Mouse (Mus musculus): ENCODE measurements around the gene Hoxa5. TPM values are rescaled to one million over a fixed set of nuclear protein-coding genes. Genes with fewer than 3 reads are reported as not detected.

Gene Hoxa5
- total and polyA plus RNA-seq, 3 experiments, result 0.83 to 4.1 (median 1.5) TPM

GRCm38 (mm10) chr6:52252775-52253376 is 48.5 kb upstream of the Hoxa5 start:
- no peak overlapping the region for H3K27ac ChIP-seq (ENCODE audit: insufficient read depth, low read depth)
- H3K4me3 ChIP-seq (replicated peaks in 1 of 3; ENCODE audit: low read depth in 2 of 3, low read length in 2 of 3, poor library complexity in 1 of 3), result no peak overlapping the region
- H3K9ac ChIP-seq (ENCODE audit: insufficient read depth, low read depth), result no peak overlapping the region
- H3K27me3 ChIP-seq (replicated peaks), result no peaks in the 10 kb centered on the region
- DNase-seq (ENCODE audit: extremely low read depth), result no peak
- H3K36me3 ChIP-seq (replicated peaks in 1 of 2; ENCODE audit: control insufficient read depth in 1 of 2, insufficient read depth in 1 of 2, low read length in 1 of 2), result no peaks in the 10 kb centered on the region
- no peaks in the 10 kb centered on the region for H3K79me2 ChIP-seq (replicated peaks; ENCODE audit: control insufficient read depth, extremely low read depth, insufficient read depth, poor library complexity, severe bottlenecking)
- peaks cover 21% of the 10 kb centered on the region for H3K9me3 ChIP-seq (replicated peaks; ENCODE audit: low read length)
- H3K4me1 ChIP-seq (ENCODE audit: control insufficient read depth in 1 of 2, insufficient read depth in 2 of 2), result no peaks in the 10 kb centered on the region
- in situ Hi-C loops (cut with MboI; ENCODE audit: low pct_ligation_motif_present, low pct_unique_long_range_greater_than_20kb, low sequenced_read_pairs) (loop anchor here (25.0 kb wide), 1 partner anchor 659 kb away; no protein-coding TSS in a partner anchor), dilution Hi-C loops (cut with MboI; ENCODE audit: extremely low pct_ligation_motif_present, extremely low pct_unique_long_range_greater_than_20kb, low sequenced_read_pairs) (no loop called here)
- TF ChIP-seq MEF2A (IDR thresholded peaks at IDR 0.05; ENCODE audit: borderline replicate concordance, low read depth, low read length) (no peak), EP300 (IDR thresholded peaks at IDR 0.05; ENCODE audit: low read length) (no peak), NRF1 (IDR thresholded peaks at IDR 0.05; ENCODE audit: low read depth, low read length) (no peak), ZKSCAN1 (IDR thresholded peaks at IDR 0.05; ENCODE audit: borderline replicate concordance, low read depth, low read length) (no peak), SIN3A (IDR thresholded peaks at IDR 0.05; ENCODE audit: low read length) (no peak), ZNF384 (IDR thresholded peaks at IDR 0.05; ENCODE audit: low read depth, low read length) (no peak), MYC (IDR thresholded peaks at IDR 0.05; ENCODE audit: low read depth, low read length) (no peak), IRF4 (IDR thresholded peaks at IDR 0.05; ENCODE audit: low read depth, low read length) (no peak), MXI1 (IDR thresholded peaks at IDR 0.05; ENCODE audit: low read depth, low read length) (no peak), SMC3 (IDR thresholded peaks at IDR 0.05; ENCODE audit: low read depth, low read length) (no peak), USF2 (conservative IDR thresholded peaks at IDR 0.05; ENCODE audit: low read depth, low read length) (no peak), E2F4 (IDR thresholded peaks at IDR 0.05; ENCODE audit: insufficient replicate concordance, low read depth, low read length) (no peak), NELFE (IDR thresholded peaks at IDR 0.05; ENCODE audit: low read depth, low read length) (no peak), ZC3H11A (IDR thresholded peaks at IDR 0.05; ENCODE audit: low read depth, low read length) (no peak), UBTF (IDR thresholded peaks at IDR 0.05; ENCODE audit: low read depth, low read length) (no peak), CTCF (conservative IDR thresholded peaks at IDR 0.05 in 1 of 2, IDR thresholded peaks at IDR 0.05 in 1 of 2; ENCODE audit: low read depth in 2 of 2, low read length in 2 of 2) (no peak)
- no peak overlapping the region for H3K4me2 ChIP-seq (ENCODE audit: insufficient read depth, low read depth, poor library complexity, severe bottlenecking)

- Histone ChIP-seq H3K36me3 (replicated peaks in 1 of 2; ENCODE audit: control insufficient read depth in 1 of 2, insufficient read depth in 1 of 2, low read length in 1 of 2) (no peaks in the 10 kb centered on the region), H3K27me3 (replicated peaks) (no peaks in the 10 kb centered on the region), H3K9me3 (replicated peaks; ENCODE audit: low read length) (peaks cover 21% of the 10 kb centered on the region), H3K4me1 (ENCODE audit: control insufficient read depth in 1 of 2, insufficient read depth in 2 of 2) (no peaks in the 10 kb centered on the region), H3K4me3 (replicated peaks in 1 of 3; ENCODE audit: low read depth in 2 of 3, low read length in 2 of 3, poor library complexity in 1 of 3) (no peak overlapping the region), H3K4me2 (ENCODE audit: insufficient read depth, low read depth, poor library complexity, severe bottlenecking) (no peak overlapping the region), H3K27ac (ENCODE audit: insufficient read depth, low read depth) (no peak overlapping the region), H3K79me2 (replicated peaks; ENCODE audit: control insufficient read depth, extremely low read depth, insufficient read depth, poor library complexity, severe bottlenecking) (no peaks in the 10 kb centered on the region), H3K9ac (ENCODE audit: insufficient read depth, low read depth) (no peak overlapping the region)
- in situ Hi-C loops (cut with MboI; ENCODE audit: low pct_ligation_motif_present, low pct_unique_long_range_greater_than_20kb, low sequenced_read_pairs), result loop anchor here (25.0 kb wide), 1 partner anchor 660 kb away; no protein-coding TSS in a partner anchor
- dilution Hi-C loops (cut with MboI; ENCODE audit: extremely low pct_ligation_motif_present, extremely low pct_unique_long_range_greater_than_20kb, low sequenced_read_pairs), result no loop called here
- no peak for TF ChIP-seq NRF1 (IDR thresholded peaks at IDR 0.05; ENCODE audit: low read depth, low read length)
- TF ChIP-seq ZMIZ1 (IDR thresholded peaks at IDR 0.05; ENCODE audit: low read depth, low read length), result no peak
- TF ChIP-seq MAZ (IDR thresholded peaks at IDR 0.05; ENCODE audit: low read depth, low read length), result no peak
- no peak for TF ChIP-seq BHLHE40 (IDR thresholded peaks at IDR 0.05; ENCODE audit: low read depth, low read length)
- no peak for TF ChIP-seq MAFK (IDR thresholded peaks at IDR 0.05; ENCODE audit: insufficient replicate concordance, low read length)
- no peak for TF ChIP-seq GABPA (IDR thresholded peaks at IDR 0.05; ENCODE audit: insufficient replicate concordance, low read depth, low read length)
- TF ChIP-seq TCF12 (IDR thresholded peaks at IDR 0.05; ENCODE audit: low read depth, low read length), result no peak
- TF ChIP-seq USF1 (IDR thresholded peaks at IDR 0.05; ENCODE audit: low read depth, low read length), result no peak
- TF ChIP-seq PAX5 (IDR thresholded peaks at IDR 0.05; ENCODE audit: low read length), result no peak
- no peak for TF ChIP-seq NELFE (IDR thresholded peaks at IDR 0.05; ENCODE audit: low read depth, low read length)
- no peak for TF ChIP-seq SIN3A (IDR thresholded peaks at IDR 0.05; ENCODE audit: low read length)
- no peak for TF ChIP-seq MAX (IDR thresholded peaks at IDR 0.05; ENCODE audit: low read length)
- no peak for TF ChIP-seq EP300 (IDR thresholded peaks at IDR 0.05; ENCODE audit: low read length)
- TF ChIP-seq SMC3 (IDR thresholded peaks at IDR 0.05; ENCODE audit: low read depth, low read length), result no peak
- no peak for TF ChIP-seq USF2 (conservative IDR thresholded peaks at IDR 0.05; ENCODE audit: low read depth, low read length)
- TF ChIP-seq CTCF (conservative IDR thresholded peaks at IDR 0.05 in 1 of 2, IDR thresholded peaks at IDR 0.05 in 1 of 2; ENCODE audit: low read depth in 2 of 2, low read length in 2 of 2), result no peak
- no peak for TF ChIP-seq KAT2A (IDR thresholded peaks at IDR 0.05; ENCODE audit: insufficient replicate concordance, low read length)
- no peak for DNase-seq (ENCODE audit: extremely low read depth)
Measured at GRCm38 (mm10) chr6:52252016-52252774, 47.8 kb upstream of the Hoxa5 start.
